Mouse (Mus musculus) testis, adult 2 months (tissue): ENCODE measurements at regions not wholly inside any gene's neighbourhood (a gene's known extent, or its start where the extent isn't known, plus 50 kb on each side); places are given as distances from the start of the nearest gene placed in this dataset.

Source experiments
- CTCF ChIP-seq: fragments of 200-500 bp; IDR thresholded peaks from 2 replicates; pipeline ENCODE4 v1.5.1; 2012; ENCODE audit warnings: low read depth, mild to moderate bottlenecking, inconsistent platforms, low read length, moderate library complexity; ENCODE audit not compliant: control insufficient read depth, insufficient read depth, insufficient replicate concordance
- POLR2A ChIP-seq: fragments of 200-500 bp; IDR thresholded peaks from 2 replicates; pipeline ENCODE4 v1.6.1; 2012; ENCODE audit warnings: low read depth, mild to moderate bottlenecking, inconsistent platforms, low read length, moderate library complexity; ENCODE audit not compliant: control insufficient read depth

GRCm38 (mm10) chr17:84116340-84117279 is 71.1 kb downstream of the Zfp36l2 start:
- TF ChIP-seq CTCF = no peak
- TF ChIP-seq POLR2A = no peak
